28 mouse cellular contexts compared by ENCODE assay signal in genomic region chr1:123220494-123220893, GRCm38 (mm10).
"Had no signal": no experiment of that assay in that cellular context is flagged by ENCODE, and none has a peak within 500 bp of the region (broad histone marks: within the 10 kb centered on the region; RNA-seq: fewer than 3 reads in every experiment).

No protein-coding gene starts in this region.

- ATAC-seq: forebrain, embryonic 13.5 days; forebrain, embryonic 14.5 days; forebrain, embryonic 15.5 days; forebrain, embryonic 16.5 days; forebrain, postnatal 0 days had no signal

- H3K27me3 ChIP-seq: embryonic facial prominence, embryonic 12.5 days; embryonic facial prominence, embryonic 13.5 days; embryonic facial prominence, embryonic 15.5 days; forebrain, embryonic 12.5 days; forebrain, embryonic 13.5 days; forebrain, embryonic 15.5 days had no signal

- H3K4me1 ChIP-seq: embryonic facial prominence, embryonic 10.5 days; embryonic facial prominence, embryonic 12.5 days; embryonic facial prominence, embryonic 13.5 days; embryonic facial prominence, embryonic 15.5 days; forebrain, embryonic 10.5 days; forebrain, embryonic 12.5 days; forebrain, embryonic 13.5 days; forebrain, embryonic 15.5 days had no signal

- H3K4me3 ChIP-seq: embryonic facial prominence, embryonic 10.5 days; embryonic facial prominence, embryonic 12.5 days; embryonic facial prominence, embryonic 13.5 days; embryonic facial prominence, embryonic 15.5 days; erythroblast, embryonic 14.5 days; forebrain, embryonic 10.5 days; forebrain, embryonic 12.5 days; forebrain, embryonic 13.5 days; forebrain, embryonic 15.5 days; gastrocnemius, adult 2 months had no signal

- H3K9ac ChIP-seq: embryonic facial prominence, embryonic 12.5 days; embryonic facial prominence, embryonic 13.5 days; embryonic facial prominence, embryonic 15.5 days; forebrain, embryonic 12.5 days; forebrain, embryonic 13.5 days; forebrain, embryonic 15.5 days; forebrain, postnatal 0 days had no signal

- H3K9me3 ChIP-seq: embryonic facial prominence, embryonic 10.5 days; embryonic facial prominence, embryonic 12.5 days; embryonic facial prominence, embryonic 13.5 days; embryonic facial prominence, embryonic 15.5 days; forebrain, embryonic 10.5 days; forebrain, embryonic 12.5 days; forebrain, embryonic 13.5 days; forebrain, embryonic 15.5 days had no signal

- H3K36me3 ChIP-seq: embryonic facial prominence, embryonic 10.5 days; embryonic facial prominence, embryonic 12.5 days; embryonic facial prominence, embryonic 13.5 days; embryonic facial prominence, embryonic 15.5 days; forebrain, embryonic 10.5 days; forebrain, embryonic 12.5 days; forebrain, embryonic 15.5 days had no signal

- H3K27ac ChIP-seq: embryonic facial prominence, embryonic 10.5 days; embryonic facial prominence, embryonic 12.5 days; embryonic facial prominence, embryonic 13.5 days; embryonic facial prominence, embryonic 15.5 days; forebrain, embryonic 10.5 days; forebrain, embryonic 12.5 days; forebrain, embryonic 13.5 days; forebrain, embryonic 15.5 days; gastrocnemius, adult 2 months had no signal

- DNase-seq: cerebellum, adult 2 months; cerebellum, adult 8-10 months; cerebellum, adult 9-10 months; cerebellum, adult 9-11 months; cerebellum, postnatal 10 days; cerebellum, postnatal 14 days; cerebellum, postnatal 25 days; cerebellum, postnatal 36 days; embryo, embryonic 11 days; forebrain, postnatal 0 days; gastrocnemius, adult 2 months; gastrocnemius, postnatal 10 days; gastrocnemius, postnatal 14 days; gastrocnemius, postnatal 25 days; gastrocnemius, postnatal 36 days; heart, adult 11 months; heart, adult 18-20 months had no signal

- H3K4me2 ChIP-seq: embryonic facial prominence, embryonic 12.5 days; embryonic facial prominence, embryonic 13.5 days; embryonic facial prominence, embryonic 15.5 days; forebrain, embryonic 12.5 days; forebrain, embryonic 13.5 days; forebrain, embryonic 15.5 days had no signal
